Mouse (Mus musculus) adrenal gland, postnatal 14 days (tissue): Measurements from ENCODE around the gene Hmcn2. TPM values are rescaled to one million over a fixed set of nuclear protein-coding genes. Genes with fewer than 3 reads are reported as not detected.

ENCODE experiments used
- DNase-seq: peaks from one replicate; pipeline ENCODE4 v3.0.0; 2021; ENCODE audit warnings: mixed read lengths
- total RNA-seq: library from RNA; stranded (reverse); gene quantifications from 2 replicates; pipeline ENCODE4 v1.2.3, GENCODE M21; 2021

Hmcn2 gene
- total RNA-seq, 1 experiment from 2014 or later, result 4.3 TPM

GRCm38 (mm10) chr2:31484187-31484586 is 170.0 kb downstream of the Hmcn2 start:
- DNase-seq, result peak; percentile 91

- DNase-seq, result no peak
Measured at GRCm38 (mm10) chr2:31489166-31489565, 175.0 kb downstream of the Hmcn2 start.

GRCm38 (mm10) chr2:31490556-31490955 is 176.3 kb downstream of the Hmcn2 start:
- no peak for DNase-seq

GRCm38 (mm10) chr2:31492308-31492707 is 178.1 kb downstream of the Hmcn2 start:
- DNase-seq, result no peak

- no peak for DNase-seq
Measured at GRCm38 (mm10) chr2:31493243-31493642, 179.0 kb downstream of the Hmcn2 start.

- DNase-seq, result no peak
Measured at GRCm38 (mm10) chr2:31494315-31494714, 180.1 kb downstream of the Hmcn2 start.

- no peak for DNase-seq
Measured at GRCm38 (mm10) chr2:31495046-31495476, 180.8 kb downstream of the Hmcn2 start.

GRCm38 (mm10) chr2:31496141-31496540 is 181.9 kb downstream of the Hmcn2 start:
- DNase-seq, result no peak

- DNase-seq, result no peak
Measured at GRCm38 (mm10) chr2:31497113-31497512, 182.9 kb downstream of the Hmcn2 start.

- DNase-seq, result no peak
Measured at GRCm38 (mm10) chr2:31497635-31498034, 183.4 kb downstream of the Hmcn2 start.

GRCm38 (mm10) chr2:31499327-31500291 is 185.4 kb downstream of the Hmcn2 start:
- no peak for DNase-seq

- no peak for DNase-seq
Measured at GRCm38 (mm10) chr2:31500292-31501204, 186.3 kb downstream of the Hmcn2 start.

GRCm38 (mm10) chr2:31501448-31502130 is 187.4 kb downstream of the Hmcn2 start:
- peak; percentile 54 for DNase-seq

GRCm38 (mm10) chr2:31502616-31503522 is 188.7 kb downstream of the Hmcn2 start:
- DNase-seq, result no peak

GRCm38 (mm10) chr2:31505472-31505871 is 191.3 kb downstream of the Hmcn2 start:
- DNase-seq, result no peak

- no peak for DNase-seq
Measured at GRCm38 (mm10) chr2:31508851-31509250, 194.6 kb downstream of the Hmcn2 start.

Other genes with a start within 250 kb of the Hmcn2 start
- gene Fnbp1, start 172.4 kb upstream of the Hmcn2 start, total RNA-seq, result 53.0 and 66.5 TPM in 2 replicates
- 46.8 and 48.1 TPM in 2 replicates for gene Gpr107, start 162.1 kb upstream of the Hmcn2 start, total RNA-seq
- gene Ncs1, start 68.6 kb upstream of the Hmcn2 start, total RNA-seq, result 3.4 and 4.2 TPM in 2 replicates
- 46.9 and 410 TPM in 2 replicates for gene Ass1, start 155.8 kb downstream of the Hmcn2 start, total RNA-seq